Mouse (Mus musculus) liver, embryonic 12.5 days (tissue): ENCODE data around the gene Crmp1. TPM values are rescaled to one million over a fixed set of nuclear protein-coding genes. Genes with fewer than 3 reads are reported as not detected.
A peak's percentile ranks its signal among the peaks of the same experiment; 100 is the strongest.

Experiments
- ATAC-seq: fragments of 200-750 bp; cut with Nextera tagmentation; 2 replicates; pipeline ENCODE4 v1.8.0; 2017; ENCODE audit warnings: moderate number of reproducible peaks, mild to moderate bottlenecking, moderate library complexity
- H3K27ac ChIP-seq: fragments of 300-500 bp; sonication (generic); 2 replicates; pipeline ENCODE4 v1.5.1; 2016; ENCODE audit warnings: mild to moderate bottlenecking
- H3K27me3 ChIP-seq: fragments of 300-500 bp; sonication (generic); replicated peaks from 2 replicates; pipeline ENCODE4 v1.6.1; 2016; ENCODE audit warnings: mild to moderate bottlenecking, moderate library complexity
- H3K36me3 ChIP-seq: fragments of 300-500 bp; sonication (generic); 2 replicates; pipeline ENCODE4 v1.6.1; 2016; ENCODE audit warnings: mild to moderate bottlenecking, moderate library complexity
- H3K4me1 ChIP-seq: fragments of 300-500 bp; sonication (generic); 2 replicates; pipeline ENCODE4 v1.6.1; 2016
- H3K4me2 ChIP-seq: fragments of 300-500 bp; sonication (generic); 2 replicates; pipeline ENCODE4 v1.6.1; 2016; ENCODE audit warnings: mild to moderate bottlenecking, moderate library complexity
- H3K4me3 ChIP-seq: fragments of 300-500 bp; sonication (generic); 2 replicates; pipeline ENCODE4 v1.5.1; 2016; ENCODE audit warnings: mild to moderate bottlenecking, moderate library complexity
- H3K9ac ChIP-seq: fragments of 300-500 bp; sonication (generic); 2 replicates; pipeline ENCODE4 v1.6.1; 2016; ENCODE audit warnings: mild to moderate bottlenecking, moderate library complexity
- H3K9me3 ChIP-seq: fragments of 300-500 bp; sonication (generic); replicated peaks from 2 replicates; pipeline ENCODE4 v1.6.1; 2016; ENCODE audit warnings: mild to moderate bottlenecking, moderate library complexity
- WGBS: fragments of 180-500 bp; shearing (Covaris S2); methylation state at CpG from one replicate; pipeline ENCODE4 v1.1.7; 2016; ENCODE audit not compliant: insufficient replicate concordance; 5-methylcytosine and 5-hydroxymethylcytosine counted together
- polyA plus RNA-seq: library from polyadenylated mRNA; unstranded; fragments of >200 nt; fragmentation: Nextera tagmentation; extraction: Ambion mirVana; gene quantifications from 2 replicates; pipeline ENCODE4 v1.2.1, GENCODE M21; 2016

Gene Crmp1
- polyA plus RNA-seq, 1 experiment from 2014 or later, result 2.4 TPM

DNA sequence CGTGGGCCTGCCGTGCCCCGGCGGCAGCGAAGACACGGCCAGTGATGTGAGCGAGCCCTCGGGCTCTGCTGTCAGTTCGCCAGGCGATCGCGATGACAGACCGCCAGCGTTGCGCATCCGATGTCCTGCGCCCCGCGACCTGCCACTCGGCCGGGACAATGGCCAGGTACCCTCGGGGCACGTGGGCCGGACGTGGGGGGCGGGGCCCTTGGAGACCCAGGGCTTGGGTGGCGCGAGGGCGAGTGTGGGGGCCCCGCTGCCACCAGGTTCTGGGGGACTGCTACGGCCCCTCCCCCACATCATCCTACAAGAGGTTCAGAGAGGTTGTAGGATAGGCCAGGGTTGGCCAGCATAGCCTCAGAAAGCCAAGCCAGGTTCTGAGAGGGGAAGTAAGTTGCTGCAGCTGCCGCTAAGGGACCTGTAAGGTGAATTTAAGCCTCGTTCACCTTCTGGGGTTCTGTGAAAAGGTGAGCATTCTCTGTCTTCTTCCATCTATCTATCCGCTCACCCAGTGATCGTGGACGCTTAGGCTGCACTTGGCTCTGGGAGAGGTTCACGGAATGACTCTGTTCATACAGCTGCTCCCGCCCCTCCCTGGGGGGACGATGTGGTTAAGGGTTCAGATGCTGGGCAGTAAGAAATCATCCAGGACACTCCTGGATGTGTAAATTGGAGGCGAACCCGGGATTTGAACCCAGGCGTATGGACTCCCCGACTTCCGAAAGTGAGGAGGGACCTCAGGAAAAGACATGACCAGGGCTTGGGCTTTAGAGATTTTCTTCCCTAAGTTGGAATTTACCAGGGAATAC is 824 bp downstream of the Crmp1 start:
- Histone ChIP-seq H3K4me2 (peak overlapping the region; percentile 63), H3K9ac (no peak overlapping the region), H3K4me1 (peaks cover 25% of the 10 kb centered on the region), H3K27ac (no peak overlapping the region), H3K27me3 (peaks cover 84% of the 10 kb centered on the region), H3K4me3 (peak overlapping the region; percentile 36), H3K36me3 (no peaks in the 10 kb centered on the region), H3K9me3 (no peaks in the 10 kb centered on the region; the same call in 1 of the 2 replicates)
- WGBS, result 11% methylated on average over 44 of the region's 44 CpGs
- ATAC-seq, result no peak

DNA sequence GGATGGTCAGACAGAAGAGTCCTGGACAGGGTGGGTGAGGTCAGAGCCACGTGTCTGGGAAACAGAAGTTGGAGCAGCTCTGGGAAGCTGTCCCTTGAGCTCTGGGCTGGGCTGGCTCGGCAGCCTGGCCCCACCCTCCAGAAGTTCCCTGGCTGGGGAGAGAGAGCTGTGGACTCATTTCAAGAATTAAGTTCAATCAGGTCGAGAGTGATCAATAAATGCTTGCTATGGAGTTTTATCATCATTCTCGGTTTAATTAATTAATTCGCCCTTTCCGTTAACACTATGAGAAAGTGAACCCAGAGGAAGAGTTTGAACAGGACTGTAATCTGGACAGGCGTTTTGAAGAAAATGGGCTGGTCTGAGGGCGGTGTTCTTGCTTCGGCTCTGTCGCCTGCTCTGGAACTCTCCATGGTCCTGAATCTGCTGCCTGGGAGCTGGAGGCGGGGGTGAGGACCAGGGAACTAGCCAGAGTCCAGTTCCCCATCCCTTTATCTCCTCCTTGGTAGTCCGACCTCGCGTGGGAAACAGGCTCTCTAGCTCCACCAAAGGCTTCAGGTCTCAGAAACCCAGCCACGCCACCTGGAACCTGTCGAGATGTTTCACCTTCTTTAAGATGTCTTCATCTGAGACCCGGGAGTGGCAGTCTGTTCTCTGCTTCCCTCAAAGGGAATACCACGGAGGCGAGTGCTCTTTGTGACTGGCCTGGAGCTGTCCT is 1.6 kb downstream of the Crmp1 start:
- Histone ChIP-seq H3K27ac (no peak overlapping the region), H3K9ac (no peak overlapping the region), H3K4me1 (peaks cover 25% of the 10 kb centered on the region), H3K27me3 (peaks cover 92% of the 10 kb centered on the region), H3K9me3 (no peaks in the 10 kb centered on the region; the same call in 1 of the 2 replicates), H3K4me2 (no peak overlapping the region), H3K4me3 (no peak overlapping the region), H3K36me3 (no peaks in the 10 kb centered on the region)
- 5% methylated on average over 19 of the region's 19 CpGs for WGBS
- ATAC-seq, result no peak

DNA sequence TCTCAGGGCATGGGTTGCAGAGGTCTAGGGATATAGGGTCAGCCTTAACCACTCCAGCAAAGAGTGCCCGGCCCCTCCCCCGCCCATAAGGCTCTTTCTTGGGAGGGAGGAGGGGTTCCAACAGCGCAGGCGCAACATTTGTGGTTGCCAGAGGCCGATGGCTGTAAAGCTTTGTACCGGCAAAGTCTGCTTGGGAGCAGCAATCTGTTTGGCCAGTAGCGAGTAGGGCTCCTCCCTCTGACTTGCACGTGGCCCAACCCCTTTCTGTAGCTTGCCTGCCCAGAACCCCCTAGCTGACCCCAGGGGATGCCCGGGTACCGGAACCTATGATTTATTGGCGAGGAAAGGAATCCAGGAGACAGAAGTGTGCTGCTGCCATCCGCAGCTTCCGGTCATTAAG is 2.4 kb downstream of the Crmp1 start:
- no peak for ATAC-seq
- Histone ChIP-seq H3K4me2 (no peak overlapping the region), H3K9ac (no peak overlapping the region), H3K36me3 (no peaks in the 10 kb centered on the region), H3K27me3 (peaks cover 99% of the 10 kb centered on the region), H3K9me3 (no peaks in the 10 kb centered on the region; the same call in 1 of the 2 replicates), H3K27ac (no peak overlapping the region), H3K4me1 (peaks cover 25% of the 10 kb centered on the region), H3K4me3 (no peak overlapping the region)
- 5% methylated on average over 13 of the region's 13 CpGs for WGBS

DNA sequence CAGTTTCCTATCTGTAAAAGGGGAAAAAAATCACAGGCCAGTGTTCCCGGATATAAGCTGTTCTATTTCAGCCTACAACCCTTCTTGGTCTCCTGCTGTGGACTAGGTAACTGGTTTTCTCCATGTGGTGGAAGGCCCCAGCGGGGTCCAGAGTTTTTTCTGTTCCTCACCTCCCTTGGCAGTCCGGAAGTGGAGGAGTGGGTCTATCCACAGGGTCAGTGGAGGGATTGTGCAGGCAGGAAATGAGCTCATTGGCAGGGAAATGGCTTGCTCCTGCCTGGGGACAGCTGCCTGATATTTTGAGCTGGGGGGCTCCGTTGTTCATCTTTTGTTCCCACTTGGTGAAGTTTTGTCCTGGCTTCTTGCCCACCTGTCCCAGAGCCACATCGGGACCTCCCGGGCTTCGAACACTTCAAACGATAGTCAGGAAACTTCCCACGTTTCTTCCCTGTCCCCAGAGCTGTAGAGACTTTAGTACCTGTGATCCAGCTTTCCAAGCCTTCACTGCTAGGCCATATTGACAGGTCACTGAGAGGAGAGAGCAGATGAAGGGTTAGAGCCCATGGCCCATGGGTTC is 3.0 kb downstream of the Crmp1 start:
- H3K4me2 ChIP-seq, result no peak overlapping the region
- H3K9me3 ChIP-seq, result no peaks in the 10 kb centered on the region; the same call in 1 of the 2 replicates
- ATAC-seq, result no peak
- H3K9ac ChIP-seq, result no peak overlapping the region
- H3K36me3 ChIP-seq, result no peaks in the 10 kb centered on the region
- H3K27ac ChIP-seq, result no peak overlapping the region
- WGBS, result 24% methylated on average over 9 of the region's 9 CpGs
- peaks cover 93% of the 10 kb centered on the region for H3K27me3 ChIP-seq
- H3K4me3 ChIP-seq, result no peak overlapping the region
- H3K4me1 ChIP-seq, result peaks cover 25% of the 10 kb centered on the region

DNA sequence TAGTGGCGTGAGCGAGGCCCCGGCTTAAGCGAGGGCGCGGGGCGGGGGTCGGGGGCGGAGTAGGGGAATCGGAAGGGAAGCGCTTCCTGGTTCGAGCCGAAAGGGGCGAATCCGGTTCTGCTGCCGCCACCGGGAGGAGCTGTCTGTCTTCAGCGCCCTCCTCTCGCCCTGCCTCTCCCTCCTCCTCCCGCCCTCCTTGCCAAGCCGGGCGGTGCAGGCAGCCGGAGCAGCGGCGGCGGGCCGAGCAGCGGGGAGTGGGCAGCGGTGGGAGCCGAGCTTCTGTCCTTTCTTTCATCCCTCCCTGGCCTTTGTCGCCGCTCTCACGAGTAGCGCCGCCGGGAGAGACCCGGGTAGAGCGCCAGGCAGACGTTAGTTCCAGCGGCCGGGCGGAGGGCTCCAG is 3.9 kb downstream of the Crmp1 start:
- peak overlapping the region; percentile 55 for H3K4me2 ChIP-seq
- no peaks in the 10 kb centered on the region; the same call in 1 of the 2 replicates for H3K9me3 ChIP-seq
- H3K4me3 ChIP-seq, result peak overlapping the region; percentile 44
- no peak for ATAC-seq
- peaks cover 84% of the 10 kb centered on the region for H3K27me3 ChIP-seq
- no peak overlapping the region for H3K9ac ChIP-seq
- H3K36me3 ChIP-seq, result no peaks in the 10 kb centered on the region
- H3K27ac ChIP-seq, result no peak overlapping the region
- WGBS, result under 1% methylated on average over 42 of the region's 42 CpGs
- peaks cover 25% of the 10 kb centered on the region for H3K4me1 ChIP-seq

DNA sequence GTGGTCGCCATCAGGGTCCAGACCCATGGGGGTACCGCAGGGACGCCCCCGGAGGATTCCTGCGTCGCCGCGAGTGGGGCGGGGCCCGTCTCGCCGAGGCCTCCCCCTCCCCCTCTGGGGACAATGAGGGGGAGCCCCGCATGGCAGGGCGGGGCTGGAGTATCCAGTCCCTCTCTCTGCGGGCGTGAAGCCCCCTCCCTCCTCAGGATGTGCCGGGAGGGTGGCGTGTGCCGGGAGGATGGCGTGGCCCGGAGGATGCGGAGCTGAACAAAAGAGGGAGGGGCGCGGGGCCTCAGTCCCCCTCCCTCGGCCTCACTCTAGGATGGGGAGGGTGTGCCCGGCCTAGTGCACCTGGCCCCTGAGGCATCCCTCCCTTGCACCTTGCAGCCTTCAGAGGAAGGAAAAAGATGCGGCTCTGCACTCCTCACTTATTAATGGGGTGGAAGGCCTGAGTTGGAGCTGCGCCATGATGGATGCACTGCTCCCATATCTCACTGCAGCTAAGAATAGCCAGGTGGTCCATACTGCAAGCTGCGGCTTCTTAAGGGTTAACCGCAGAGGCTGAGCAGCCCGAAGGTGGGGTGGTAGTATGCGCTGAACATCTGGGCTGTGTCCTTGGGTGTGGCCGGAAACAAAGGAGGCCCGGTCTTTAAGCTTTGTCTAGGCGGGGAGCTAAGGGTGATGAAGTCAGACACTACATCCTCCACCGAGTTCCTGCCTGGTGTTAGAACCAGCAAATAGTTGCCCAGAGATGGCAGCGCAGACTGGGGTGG is 4.6 kb downstream of the Crmp1 start:
- no peak overlapping the region for H3K27ac ChIP-seq
- H3K27me3 ChIP-seq, result peaks cover 78% of the 10 kb centered on the region
- ATAC-seq, result no peak
- H3K4me2 ChIP-seq, result peak overlapping the region; percentile 55
- H3K9ac ChIP-seq, result no peak overlapping the region
- peak overlapping the region; percentile 44 for H3K4me3 ChIP-seq
- peaks cover 25% of the 10 kb centered on the region for H3K4me1 ChIP-seq
- H3K9me3 ChIP-seq, result no peaks in the 10 kb centered on the region; the same call in 1 of the 2 replicates
- no peaks in the 10 kb centered on the region for H3K36me3 ChIP-seq
- 2% methylated on average over 37 of the region's 37 CpGs for WGBS

DNA sequence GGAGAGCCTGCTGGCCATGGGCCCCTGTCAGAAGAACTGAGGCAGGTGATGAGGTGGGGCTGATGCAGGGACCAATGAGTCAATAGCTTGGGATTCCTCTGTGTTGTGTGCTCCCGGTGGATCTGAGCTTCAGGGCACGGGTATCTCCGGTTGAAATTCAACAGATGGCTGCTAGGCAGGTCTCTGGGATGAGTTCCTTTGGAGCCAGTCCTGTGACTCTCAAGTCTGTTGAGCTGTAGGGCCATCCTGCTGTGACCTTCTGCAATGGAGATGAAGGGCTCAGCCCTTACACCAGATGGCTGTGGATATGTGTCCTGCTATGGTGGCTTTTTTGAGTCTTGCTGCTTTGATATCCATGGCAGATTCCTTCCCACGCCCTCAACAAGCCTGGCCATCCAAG is 5.7 kb downstream of the Crmp1 start:
- Histone ChIP-seq H3K4me3 (no peak overlapping the region), H3K4me2 (no peak overlapping the region), H3K27me3 (peaks cover 66% of the 10 kb centered on the region), H3K4me1 (peaks cover 16% of the 10 kb centered on the region), H3K36me3 (no peaks in the 10 kb centered on the region), H3K27ac (no peak overlapping the region), H3K9ac (no peak overlapping the region), H3K9me3 (no peaks in the 10 kb centered on the region)
- ATAC-seq, result no peak
- WGBS, result 26% methylated on average over 4 of the region's 4 CpGs

DNA sequence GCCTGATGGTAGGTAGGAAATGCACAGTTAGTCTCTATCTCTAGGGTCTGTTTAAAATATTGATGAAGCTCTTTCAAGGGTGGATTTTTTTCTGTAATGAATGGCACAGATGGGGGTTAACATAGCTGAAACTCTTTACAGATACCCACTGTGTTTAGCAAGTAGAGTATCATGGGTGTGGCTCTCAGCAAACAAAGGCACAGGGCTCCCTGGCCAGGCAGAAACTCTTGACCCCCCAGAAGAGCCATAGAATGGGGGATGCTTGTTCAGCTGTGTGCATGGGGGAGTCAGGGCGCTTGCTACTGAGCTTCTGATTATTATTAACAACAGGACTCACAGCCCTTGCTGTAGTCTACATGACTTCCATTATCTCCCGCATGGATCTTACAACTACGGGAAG is 7.1 kb downstream of the Crmp1 start:
- no peak overlapping the region for H3K4me3 ChIP-seq
- no peak overlapping the region for H3K27ac ChIP-seq
- H3K9me3 ChIP-seq, result no peaks in the 10 kb centered on the region
- peaks cover 15% of the 10 kb centered on the region; the same call in 1 of the 2 replicates for H3K4me1 ChIP-seq
- H3K27me3 ChIP-seq, result peaks cover 52% of the 10 kb centered on the region
- no peaks in the 10 kb centered on the region for H3K36me3 ChIP-seq
- WGBS, result 58% methylated on average over 3 of the region's 3 CpGs
- no peak for ATAC-seq
- H3K4me2 ChIP-seq, result no peak overlapping the region
- H3K9ac ChIP-seq, result no peak overlapping the region

DNA sequence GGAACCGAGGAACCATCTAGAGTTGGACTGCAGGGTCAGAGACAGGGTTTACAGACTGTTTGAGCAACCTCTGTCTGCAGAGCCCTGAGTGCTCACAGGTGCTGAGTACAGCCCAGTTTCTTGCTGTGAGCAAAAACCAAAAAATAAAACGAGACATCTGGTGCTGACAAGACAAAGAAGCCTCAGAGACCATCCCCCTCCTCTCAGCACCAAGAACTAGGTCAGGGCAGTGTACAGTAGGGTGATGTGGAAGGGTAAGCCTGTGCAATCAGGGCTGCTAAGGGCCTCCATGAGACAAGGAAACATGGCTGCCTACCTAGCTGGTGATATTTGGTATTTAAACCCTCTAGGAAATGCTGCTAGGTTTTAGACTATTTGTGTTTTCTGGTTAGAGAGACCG is 9.9 kb downstream of the Crmp1 start:
- no peak for ATAC-seq
- WGBS, result 49% methylated on average over 3 of the region's 3 CpGs
- H3K9me3 ChIP-seq, result no peaks in the 10 kb centered on the region
- no peak overlapping the region for H3K4me3 ChIP-seq
- no peak overlapping the region for H3K9ac ChIP-seq
- H3K36me3 ChIP-seq, result no peaks in the 10 kb centered on the region
- H3K27me3 ChIP-seq, result peaks cover 25% of the 10 kb centered on the region
- no peak overlapping the region for H3K27ac ChIP-seq
- no peaks in the 10 kb centered on the region for H3K4me1 ChIP-seq
- no peak overlapping the region for H3K4me2 ChIP-seq

DNA sequence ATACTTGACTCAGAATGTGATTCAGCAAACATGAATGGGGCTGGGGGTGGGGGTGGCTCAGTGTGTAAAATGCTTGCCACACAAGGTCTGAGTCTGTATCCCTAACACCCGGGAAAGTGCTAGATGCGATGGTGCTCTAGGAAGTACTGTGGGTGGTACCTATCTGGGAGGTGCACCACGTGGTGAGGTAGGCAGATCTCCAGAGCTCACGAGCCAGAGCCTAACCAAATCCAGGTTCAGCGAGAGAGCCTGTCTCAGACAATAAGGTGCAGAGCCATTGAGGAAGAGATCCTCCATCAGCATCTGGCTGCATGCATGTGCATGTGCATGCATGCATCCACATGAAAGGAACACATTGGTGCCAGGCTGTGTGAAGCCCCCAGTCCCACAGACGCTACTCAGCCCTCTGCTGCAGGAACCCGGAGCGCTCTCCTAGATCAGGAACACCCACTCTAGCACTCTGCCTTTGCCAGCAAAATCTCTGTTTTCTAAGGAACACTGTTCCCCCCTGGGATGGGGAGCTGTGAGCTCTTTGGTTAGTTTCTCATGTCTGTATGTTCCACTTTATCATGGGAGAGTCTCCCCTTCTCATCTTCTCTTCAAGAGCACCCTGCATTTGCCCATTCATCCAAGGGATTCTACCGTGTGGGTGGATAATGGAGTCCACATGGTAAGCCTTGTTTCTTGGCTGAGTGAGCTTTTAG is 10.5 kb downstream of the Crmp1 start:
- Histone ChIP-seq H3K9me3 (no peaks in the 10 kb centered on the region), H3K4me2 (no peak overlapping the region), H3K4me1 (no peaks in the 10 kb centered on the region), H3K27ac (no peak overlapping the region), H3K9ac (no peak overlapping the region), H3K36me3 (no peaks in the 10 kb centered on the region), H3K27me3 (peaks cover 18% of the 10 kb centered on the region), H3K4me3 (no peak overlapping the region)
- ATAC-seq, result no peak
- WGBS, result 62% methylated on average over 9 of the region's 9 CpGs

DNA sequence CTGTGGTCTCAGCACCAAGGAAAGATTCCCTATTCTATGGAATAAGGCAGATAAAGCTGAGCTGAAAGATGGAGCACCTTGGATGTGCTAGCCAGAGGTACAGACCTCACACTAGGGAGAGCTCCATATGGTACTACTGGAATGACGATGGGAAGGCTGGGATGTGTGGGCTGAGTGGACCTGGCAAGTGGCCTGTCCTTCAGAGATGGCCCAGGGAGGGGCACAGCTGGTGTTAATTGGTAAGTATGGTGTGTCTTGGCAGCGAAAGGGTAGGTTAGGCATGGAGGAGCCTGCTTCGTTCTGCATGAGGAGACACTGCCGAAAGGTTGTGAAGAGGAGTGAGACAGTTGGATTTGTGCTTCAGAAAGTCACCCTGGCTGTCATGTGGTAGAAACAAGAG is 12.8 kb downstream of the Crmp1 start:
- no peaks in the 10 kb centered on the region for H3K27me3 ChIP-seq
- H3K4me1 ChIP-seq, result no peaks in the 10 kb centered on the region
- H3K9me3 ChIP-seq, result no peaks in the 10 kb centered on the region
- H3K9ac ChIP-seq, result no peak overlapping the region
- no peak overlapping the region for H3K27ac ChIP-seq
- no peak overlapping the region for H3K4me2 ChIP-seq
- no peak for ATAC-seq
- no peaks in the 10 kb centered on the region for H3K36me3 ChIP-seq
- WGBS, result 54% methylated on average over 4 of the region's 4 CpGs
- H3K4me3 ChIP-seq, result no peak overlapping the region
